Mouse (Mus musculus) kidney, postnatal 0 days (tissue): ENCODE measurements around the gene Dlgap1. TPM values are rescaled to one million over a fixed set of nuclear protein-coding genes. Genes with fewer than 3 reads are reported as not detected.

Experiments
- ATAC-seq: fragments of 200-750 bp; cut with Nextera tagmentation; replicated peaks from 2 replicates; pipeline ENCODE4 v1.8.0; 2017; ENCODE audit warnings: low read depth, moderate number of reproducible peaks, moderate TSS enrichment, moderate library complexity; ENCODE audit not compliant: low FRiP score
- DNase-seq: peaks from one replicate; pipeline ENCODE4 v3.0.0-alpha.2; 2016; ENCODE audit warnings: low spot score
- H3K27ac ChIP-seq: fragments of 300-500 bp; sonication (generic); 2 replicates; pipeline ENCODE4 v1.5.1; 2014; ENCODE audit warnings: mild to moderate bottlenecking
- H3K27me3 ChIP-seq: fragments of 300-500 bp; sonication (generic); 2 replicates; pipeline ENCODE4 v1.6.1; 2014; ENCODE audit warnings: low read length, mixed read lengths; ENCODE audit not compliant: insufficient read depth
- H3K36me3 ChIP-seq: fragments of 300-500 bp; sonication (generic); 2 replicates; pipeline ENCODE4 v1.6.1; 2014; ENCODE audit warnings: low read length, mixed read lengths; ENCODE audit not compliant: insufficient read depth
- H3K4me1 ChIP-seq: fragments of 300-500 bp; sonication (generic); replicated peaks from 2 replicates; pipeline ENCODE4 v1.6.1; 2014; ENCODE audit warnings: antibody characterized with exemption, low read length, mixed read lengths; ENCODE audit not compliant: insufficient read depth
- H3K4me2 ChIP-seq: fragments of 300-500 bp; sonication (generic); 2 replicates; pipeline ENCODE4 v1.6.1; 2014; ENCODE audit warnings: mild to moderate bottlenecking, low read length, moderate library complexity, mixed read lengths
- H3K4me3 ChIP-seq: fragments of 300-500 bp; sonication (generic); replicated peaks from 2 replicates; pipeline ENCODE4 v1.5.1; 2014; ENCODE audit warnings: low read depth, low read length
- H3K9ac ChIP-seq: fragments of 300-500 bp; sonication (generic); 2 replicates; pipeline ENCODE4 v1.6.1; 2014; ENCODE audit warnings: low read depth, low read length
- H3K9me3 ChIP-seq: fragments of 300-500 bp; sonication (generic); replicated peaks from 2 replicates; pipeline ENCODE4 v1.6.1; 2016; ENCODE audit warnings: low read length, inconsistent platforms, mixed read lengths
- CTCF ChIP-seq: IDR thresholded peaks from 2 replicates; pipeline ENCODE4 v1.5.1; 2016; ENCODE audit warnings: antibody characterized with exemption, low read depth, mild to moderate bottlenecking, moderate library complexity
- WGBS: fragments of 180-500 bp; shearing (Covaris S2); extraction: QIAGEN DNeasy Blood & Tissue Kit; methylation state at CpG from one replicate; pipeline ENCODE4 v1.1.7; 2014; 5-methylcytosine and 5-hydroxymethylcytosine counted together
- polyA plus RNA-seq: library from polyadenylated mRNA; unstranded; fragments of >200 nt; fragmentation: Nextera tagmentation; extraction: Ambion mirVana; gene quantifications from 2 replicates; pipeline ENCODE4 v1.2.1, GENCODE M21; 2015

Gene Dlgap1
- polyA plus RNA-seq, 1 experiment from 2014 or later = 3.6 TPM

- no peak for DNase-seq
- H3K9me3 ChIP-seq = no peaks in the 10 kb centered on the region
- no peak for TF ChIP-seq CTCF
These were observed 548.5 kb downstream of the Dlgap1 start for GRCm38 (mm10) chr17:70517333-70517732.

GRCm38 (mm10) chr17:70521058-70521851 lies 552.4 kb downstream of the Dlgap1 start:
- Histone ChIP-seq H3K9me3 (no peaks in the 10 kb centered on the region), H3K27me3 (no peaks in the 10 kb centered on the region), H3K4me3 (peak overlapping the region; percentile 23; the same call in 1 of the 2 replicates), H3K27ac (no peak overlapping the region), H3K36me3 (no peaks in the 10 kb centered on the region), H3K9ac (no peak overlapping the region), H3K4me1 (0 out of 2 replicates have a peak, but pooled peaks cover 11% of the 10 kb centered on the region), H3K4me2 (peak overlapping the region; percentile 47)
- no peak for ATAC-seq
- TF ChIP-seq CTCF = no peak
- 63% methylated on average over 5 of the region's 5 CpGs for WGBS
- peak; percentile 5 for DNase-seq

More at GRCm38 (mm10) chr17:70517333-70517732, 548.5 kb downstream of the Dlgap1 start:
- Histone ChIP-seq H3K9ac (no peak overlapping the region), H3K27me3 (no peaks in the 10 kb centered on the region), H3K27ac (no peak overlapping the region), H3K4me1 (0 out of 2 replicates have a peak, but pooled peaks cover 4% of the 10 kb centered on the region), H3K36me3 (no peaks in the 10 kb centered on the region), H3K4me3 (no peak overlapping the region), H3K4me2 (no peak overlapping the region)
- ATAC-seq = no peak
- 80% methylated on average over 12 of the region's 12 CpGs for WGBS

DNA sequence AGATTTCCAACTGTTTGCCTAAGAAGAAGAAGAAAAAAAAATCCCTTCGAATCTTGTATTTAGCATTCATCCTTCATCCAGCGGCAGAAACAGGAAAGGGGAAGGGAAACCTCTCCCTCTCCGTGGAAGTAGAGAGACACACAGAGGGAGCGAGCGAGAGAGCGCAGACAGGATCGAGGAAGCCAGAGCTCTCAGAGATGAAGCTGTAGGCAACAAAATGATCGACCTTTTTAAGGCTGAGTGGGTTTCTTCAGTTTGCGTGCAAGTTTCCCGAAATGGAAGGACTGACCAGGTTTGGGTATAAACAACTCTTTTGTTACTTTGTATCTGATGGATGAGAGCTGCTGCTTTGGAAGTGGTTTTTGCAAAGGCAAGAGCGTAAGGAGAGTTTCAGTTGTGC lies 553.1 kb downstream of the Dlgap1 start:
- Histone ChIP-seq H3K36me3 (no peaks in the 10 kb centered on the region), H3K27me3 (no peaks in the 10 kb centered on the region), H3K4me2 (peak overlapping the region; percentile 47), H3K4me1 (0 out of 2 replicates have a peak, but pooled peaks cover 11% of the 10 kb centered on the region), H3K9me3 (no peaks in the 10 kb centered on the region), H3K27ac (no peak overlapping the region), H3K4me3 (peak overlapping the region; percentile 23), H3K9ac (peak overlapping the region; percentile 37; the same call in 1 of the 2 replicates)
- TF ChIP-seq CTCF = no peak
- 25% methylated on average over 11 of the region's 11 CpGs for WGBS
- DNase-seq (peak; percentile 56), ATAC-seq (no peak)

DNA sequence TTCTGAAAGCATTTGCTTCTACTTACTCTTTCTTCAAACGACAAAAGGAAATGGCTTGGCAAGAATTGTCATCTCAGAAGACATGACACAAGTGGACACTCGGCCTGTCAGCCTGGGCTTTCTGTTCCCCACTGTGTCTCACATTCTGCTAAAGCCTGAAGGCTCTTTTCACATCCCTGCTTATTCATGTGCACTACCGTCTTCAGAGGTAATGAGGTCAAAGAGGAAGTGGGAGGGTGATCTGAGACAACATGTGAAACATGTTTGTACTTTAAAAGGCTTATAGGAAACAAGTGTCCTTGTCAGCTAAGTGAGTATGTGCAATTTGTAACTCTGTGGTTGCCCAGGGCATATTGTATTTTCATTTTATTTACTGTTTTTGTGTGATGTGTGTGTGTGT lies 557.1 kb downstream of the Dlgap1 start:
- no peak overlapping the region for H3K27ac ChIP-seq
- TF ChIP-seq CTCF = no peak
- no peak overlapping the region for H3K4me2 ChIP-seq
- no peaks in the 10 kb centered on the region for H3K27me3 ChIP-seq
- no peak overlapping the region for H3K4me3 ChIP-seq
- H3K9me3 ChIP-seq = no peaks in the 10 kb centered on the region
- H3K4me1 ChIP-seq = 0 out of 2 replicates have a peak, but pooled peaks cover 11% of the 10 kb centered on the region
- no peak for DNase-seq
- H3K36me3 ChIP-seq = no peaks in the 10 kb centered on the region
- 18% methylated on average over 3 of the region's 3 CpGs for WGBS
- no peak for ATAC-seq
- no peak overlapping the region for H3K9ac ChIP-seq

- 41% methylated on average over 9 of the region's 9 CpGs for WGBS
- ATAC-seq (peak; percentile 21; the same call in 1 of the 2 replicates), DNase-seq (peak; percentile 74)
- Histone ChIP-seq H3K27ac (no peak overlapping the region), H3K9ac (no peak overlapping the region), H3K4me2 (no peak overlapping the region), H3K4me3 (no peak overlapping the region), H3K36me3 (no peaks in the 10 kb centered on the region), H3K9me3 (no peaks in the 10 kb centered on the region), H3K27me3 (no peaks in the 10 kb centered on the region), H3K4me1 (0 out of 2 replicates have a peak, but pooled peaks cover 10% of the 10 kb centered on the region)
- peak; percentile 80 for TF ChIP-seq CTCF
These were observed 558.2 kb downstream of the Dlgap1 start for GRCm38 (mm10) chr17:70527101-70527500.

DNA sequence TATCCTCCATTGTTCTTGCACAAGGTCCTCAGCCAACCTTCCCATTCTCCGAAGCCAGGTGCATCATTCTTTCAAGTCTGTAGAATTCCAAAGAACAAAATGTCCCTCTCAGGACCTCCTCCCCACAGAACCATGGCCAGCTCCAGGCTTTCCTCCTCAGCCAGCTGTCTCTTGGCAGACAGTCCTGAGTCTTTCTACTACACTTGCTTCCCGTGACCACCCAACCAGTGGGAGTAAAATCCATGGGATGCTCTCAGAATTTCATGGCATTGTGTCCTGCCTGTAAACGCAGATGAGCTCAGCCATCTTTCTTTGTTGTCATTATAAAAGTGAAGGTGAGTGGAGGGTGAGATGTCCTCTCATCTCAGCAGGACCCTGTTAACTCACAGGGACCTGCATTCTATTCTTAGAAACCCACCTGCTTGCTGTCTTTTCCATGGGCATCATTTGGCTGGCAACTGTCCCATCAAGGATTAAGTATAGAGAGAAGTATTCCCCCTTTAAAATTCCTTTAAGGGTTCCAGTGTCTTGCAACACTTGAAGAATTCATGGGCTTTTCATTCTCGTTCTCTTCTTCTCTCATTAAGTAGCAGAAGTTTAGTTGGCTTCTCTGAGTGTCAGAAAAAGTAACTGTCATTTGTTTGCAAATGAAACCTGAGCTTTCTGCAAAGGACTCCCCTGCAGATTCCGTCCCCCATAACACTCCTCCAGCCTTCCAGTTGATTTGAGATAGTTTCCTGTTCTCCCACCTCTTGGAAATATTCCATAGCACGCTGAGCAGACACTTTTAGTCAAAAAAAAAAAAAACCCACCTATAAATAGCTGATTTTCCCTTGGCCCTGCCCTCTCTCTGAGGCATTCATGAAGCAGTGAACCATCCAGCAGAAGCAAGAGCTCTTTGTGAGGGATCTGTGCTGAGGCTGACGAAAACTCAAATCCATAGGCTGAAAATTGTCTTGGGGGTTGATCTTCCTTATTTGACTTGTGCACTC lies 559.6 kb downstream of the Dlgap1 start:
- Histone ChIP-seq H3K27me3 (no peaks in the 10 kb centered on the region), H3K9me3 (no peaks in the 10 kb centered on the region), H3K9ac (no peak overlapping the region), H3K27ac (no peak overlapping the region), H3K4me1 (0 out of 2 replicates have a peak, but pooled peaks cover 8% of the 10 kb centered on the region), H3K4me3 (no peak overlapping the region), H3K4me2 (0 out of 2 replicates have a peak overlapping the region, but pooled peaks have one; percentile 21), H3K36me3 (no peaks in the 10 kb centered on the region)
- 27% methylated on average over 7 of the region's 7 CpGs for WGBS
- TF ChIP-seq CTCF = no peak
- ATAC-seq (no peak), DNase-seq (peak; percentile 77)
